Mouse (Mus musculus) gastrocnemius, postnatal 4 days (tissue): Measurements from ENCODE around the gene Pms1. TPM values are rescaled to one million over a fixed set of nuclear protein-coding genes. Genes with fewer than 3 reads are reported as not detected.

ENCODE experiments used
- DNase-seq, 2 experiments: peaks; one replicate each; pipeline ENCODE4 v3.0.0; 2021 to 2022; ENCODE audit warnings: low spot score in 2 of 2, mixed read lengths in 2 of 2
- total RNA-seq, 2 experiments: library from RNA; stranded (reverse); gene quantifications; 2 replicates each; pipeline ENCODE4 v1.2.3; 2021

Gene Pms1
- total RNA-seq, 2 experiments from 2014 or later: 11.6 to 14.6 TPM

- DNase-seq: no peak
These were observed 92.9 kb downstream of the Pms1 start for GRCm38 (mm10) chr1:53203902-53204301.

- DNase-seq: no peak
These were observed 95.1 kb downstream of the Pms1 start for GRCm38 (mm10) chr1:53201630-53202199.

GRCm38 (mm10) chr1:53194536-53194935, 102.3 kb downstream of the Pms1 start:
- DNase-seq: no peak

GRCm38 (mm10) chr1:53191234-53191633, 105.6 kb downstream of the Pms1 start:
- DNase-seq: no peak

- no peak for DNase-seq
These were observed 107.2 kb downstream of the Pms1 start for GRCm38 (mm10) chr1:53189620-53190019.

- DNase-seq: no peak
These were observed 109.3 kb downstream of the Pms1 start, which contains the start of gene 1700019A02Rik for GRCm38 (mm10) chr1:53187536-53187935. 1700019A02Rik (minus strand) TSS chr1:53187636.

GRCm38 (mm10) chr1:53186301-53186700, 110.5 kb downstream of the Pms1 start:
- no peak for DNase-seq

- no peak for DNase-seq
These were observed 139.1 kb downstream of the Pms1 start for GRCm38 (mm10) chr1:53157715-53158114.

Other genes starting within 250 kb of the Pms1 start
- gene Mstn, start 235.4 kb downstream of the Pms1 start, total RNA-seq: 10 to 100 TPM; 68.6 to 81.2 TPM
- not detected for gene 1700019A02Rik, start 109.4 kb downstream of the Pms1 start, total RNA-seq
- 1 to 10 TPM; 6.1 to 6.7 TPM for gene Ormdl1, start 77 bp upstream of the Pms1 start, total RNA-seq
- gene Gm28778, start 93 bp upstream of the Pms1 start, total RNA-seq: 1 to 10 TPM in 1 of 2 experiments, not detected in 1; 1.1 TPM
- gene Osgepl1, start 16.6 kb upstream of the Pms1 start, total RNA-seq: 10 to 100 TPM; 12.6 to 16.5 TPM
- 1 to 10 TPM; 8.0 to 8.9 TPM for gene Asdurf, start 55.6 kb upstream of the Pms1 start, total RNA-seq
- gene Gm28551, start 55.6 kb upstream of the Pms1 start, total RNA-seq: not detected
- gene Asnsd1, start 55.7 kb upstream of the Pms1 start, total RNA-seq: 10 to 100 TPM; 52.2 to 54.7 TPM